Mouse (Mus musculus): ENCODE measurements around the gene Trip6. TPM values are rescaled to one million over a fixed set of nuclear protein-coding genes. Genes with fewer than 3 reads are reported as not detected.
"Not testable (repeated sequence)": the region's sequence is repeated elsewhere in the genome, so short reads cannot be mapped to it uniquely, and the experiment has no call there.

Trip6 gene
- polyA plus RNA-seq, 1 experiment from 2014 or later = 22.1 TPM

DNA sequence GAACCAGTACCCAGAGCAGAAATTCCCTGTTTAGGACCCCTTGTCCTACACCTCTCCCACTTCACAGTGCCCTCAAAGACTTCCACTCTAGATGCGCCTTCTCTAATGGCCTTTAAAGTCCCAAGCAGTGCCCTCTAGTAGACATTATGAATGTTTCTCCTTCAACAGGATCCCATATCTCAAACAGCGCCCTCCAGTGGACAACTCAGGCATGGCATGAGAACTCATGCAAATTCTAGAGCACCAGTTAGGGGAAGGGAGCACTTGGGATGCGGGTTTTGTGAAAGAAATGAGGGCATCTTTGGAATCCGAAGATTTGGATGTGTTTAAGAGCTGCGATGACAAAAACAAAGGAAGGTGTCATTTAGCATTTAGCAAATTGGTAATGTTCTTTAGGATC, 29.2 kb downstream of the Trip6 start:
- Histone ChIP-seq H3K27me3 (peaks cover 23% of the 10 kb centered on the region), H3K4me3 (replicated peaks) (no peak overlapping the region), H3K4me2 (replicated peaks) (no peak overlapping the region), H3K9me3 (no peaks in the 10 kb centered on the region), H3K4me1 (replicated peaks) (peaks cover 34% of the 10 kb centered on the region), H3K9ac (replicated peaks) (no peak overlapping the region), H3K36me3 (no peaks in the 10 kb centered on the region), H3K27ac (no peak overlapping the region)
- ATAC-seq = no peak
- WGBS = 62% methylated on average over 5 of the region's 5 CpGs

DNA sequence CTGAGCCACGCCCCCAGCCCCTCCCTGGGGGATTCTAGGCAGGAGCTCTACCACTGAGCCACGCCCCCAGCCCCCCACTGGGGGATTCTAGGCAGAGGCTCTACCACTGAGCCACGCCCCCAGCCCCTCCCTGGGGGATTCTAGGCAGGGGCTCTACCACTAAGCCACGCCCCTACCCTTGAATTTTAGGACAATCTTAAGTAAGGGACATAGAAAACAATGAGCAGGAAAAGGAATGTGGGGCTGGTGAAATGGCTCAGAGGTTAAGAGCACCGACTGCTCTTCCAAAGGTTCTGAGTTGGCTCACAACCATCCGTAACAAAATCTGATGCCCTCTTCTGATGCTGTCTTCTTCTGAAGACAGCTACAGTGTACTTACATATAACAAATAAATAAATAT, 29.8 kb downstream of the Trip6 start:
- not testable (repeated sequence) for H3K36me3 ChIP-seq; H3K9me3 ChIP-seq; H3K9ac ChIP-seq (replicated peaks); H3K4me3 ChIP-seq (replicated peaks); H3K27ac ChIP-seq; H3K4me2 ChIP-seq (replicated peaks); ATAC-seq
- Histone ChIP-seq H3K4me1 (replicated peaks) (peaks cover 29% of the 10 kb centered on the region), H3K27me3 (peaks cover 17% of the 10 kb centered on the region)
- 80% methylated on average over 5 of the region's 6 CpGs for WGBS

DNA sequence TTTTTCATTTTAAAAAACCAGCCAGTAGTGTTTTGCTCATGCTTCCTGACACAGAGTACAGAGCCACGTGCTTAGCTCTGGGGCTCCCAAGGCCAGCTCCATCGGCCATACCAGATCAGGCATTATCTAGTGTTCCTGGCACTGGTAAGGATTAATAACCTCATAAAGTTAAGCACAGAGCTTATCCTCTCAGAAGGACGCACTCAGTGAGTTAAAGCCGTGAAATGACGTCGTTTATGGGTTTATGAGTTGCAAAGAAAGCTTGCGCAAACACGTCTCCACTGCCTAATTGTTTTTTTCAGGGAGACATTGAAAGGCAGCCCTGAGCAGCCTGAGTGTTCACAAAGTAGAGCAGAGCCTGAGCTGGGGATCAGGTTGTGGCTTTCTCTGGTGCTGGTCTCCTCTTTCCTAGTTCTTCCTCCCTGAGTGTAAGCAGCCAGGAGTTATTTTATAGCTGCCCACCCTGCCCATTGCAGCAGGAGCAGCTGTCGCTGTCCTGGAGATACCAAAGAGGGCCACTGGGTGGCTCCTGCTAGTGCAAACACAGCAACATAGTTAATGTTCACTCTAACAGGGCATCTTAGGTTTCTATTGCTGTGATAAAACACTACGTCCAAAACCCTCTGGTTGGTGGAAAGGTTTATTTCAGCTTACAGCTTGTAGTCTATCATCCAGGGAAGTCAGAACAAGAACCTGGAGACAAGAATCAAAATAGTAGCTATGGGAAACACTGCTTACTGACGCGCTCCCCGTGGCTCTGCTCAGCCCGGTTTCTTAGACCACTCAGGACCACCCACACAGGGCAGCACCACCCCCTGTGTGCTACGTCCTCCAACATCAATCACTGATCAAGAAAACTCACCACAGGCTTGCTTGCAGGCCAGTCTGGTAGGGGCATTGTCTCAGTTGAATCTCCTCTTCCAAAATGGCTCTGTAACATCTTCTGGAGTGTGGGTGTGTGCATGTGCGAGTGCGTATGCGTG, 36.6 kb downstream of the Trip6 start:
- ATAC-seq = peak; percentile 66; the same call in 1 of the 2 replicates
- H3K9ac ChIP-seq (replicated peaks) = no peak overlapping the region

DNA sequence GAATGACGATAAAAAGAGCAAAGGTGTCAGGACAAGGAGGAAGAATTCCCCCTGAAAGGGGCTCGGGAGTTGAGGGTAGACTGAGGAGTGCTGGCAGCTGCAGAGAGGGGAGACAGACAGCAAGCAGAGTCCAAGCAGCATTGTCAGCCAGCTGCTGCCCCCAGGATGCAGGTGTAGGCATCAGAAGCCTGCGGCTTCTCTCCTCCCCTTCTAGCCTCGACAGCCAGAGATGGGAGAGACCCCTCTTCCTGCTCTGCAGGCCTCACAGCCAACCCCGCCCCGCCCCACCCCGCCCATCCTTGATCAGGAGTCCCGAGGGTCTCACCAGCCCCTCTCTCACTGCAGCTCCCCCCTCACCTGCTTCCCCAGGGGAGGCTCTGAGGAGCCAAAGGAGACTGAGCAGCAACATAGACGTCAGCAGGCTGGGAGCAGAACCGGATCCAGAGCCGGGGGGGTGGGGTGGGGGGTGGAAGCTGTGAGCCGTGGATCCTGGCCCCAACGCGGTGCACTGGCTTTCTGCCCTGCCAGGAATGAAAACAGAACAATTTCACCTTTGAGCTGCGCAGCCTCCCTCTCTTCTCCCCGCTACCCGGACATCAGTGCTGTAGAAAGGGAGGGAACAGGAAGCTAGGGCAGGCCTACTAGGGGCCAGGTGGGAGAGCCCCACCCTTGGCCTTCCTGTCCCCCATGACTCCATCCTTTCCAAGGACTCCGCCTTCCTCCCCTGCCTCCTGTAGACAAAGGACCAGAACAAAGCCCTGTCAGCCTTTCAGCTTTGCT, 45.9 kb downstream of the Trip6 start:
- Histone ChIP-seq H3K4me1 (replicated peaks) (no peaks in the 10 kb centered on the region), H3K9me3 (0 out of 2 replicates have a peak, but pooled peaks cover 2% of the 10 kb centered on the region), H3K4me2 (replicated peaks) (peak overlapping the region; percentile 27), H3K9ac (replicated peaks) (no peak overlapping the region), H3K27ac (no peak overlapping the region), H3K4me3 (replicated peaks) (no peak overlapping the region), H3K36me3 (no peaks in the 10 kb centered on the region), H3K27me3 (no peaks in the 10 kb centered on the region)
- WGBS = 29% methylated on average over 15 of the region's 18 CpGs
- no peak for ATAC-seq

More for the DNA sequence above, 36.6 kb downstream of the Trip6 start:
- Histone ChIP-seq H3K4me2 (replicated peaks) (no peak overlapping the region), H3K4me1 (replicated peaks) (0 out of 2 replicates have a peak, but pooled peaks cover 5% of the 10 kb centered on the region), H3K27me3 (no peaks in the 10 kb centered on the region), H3K9me3 (0 out of 2 replicates have a peak, but pooled peaks cover 3% of the 10 kb centered on the region), H3K27ac (no peak overlapping the region), H3K4me3 (replicated peaks) (no peak overlapping the region), H3K36me3 (no peaks in the 10 kb centered on the region)
- WGBS = 50% methylated on average over 18 of the region's 18 CpGs

DNA sequence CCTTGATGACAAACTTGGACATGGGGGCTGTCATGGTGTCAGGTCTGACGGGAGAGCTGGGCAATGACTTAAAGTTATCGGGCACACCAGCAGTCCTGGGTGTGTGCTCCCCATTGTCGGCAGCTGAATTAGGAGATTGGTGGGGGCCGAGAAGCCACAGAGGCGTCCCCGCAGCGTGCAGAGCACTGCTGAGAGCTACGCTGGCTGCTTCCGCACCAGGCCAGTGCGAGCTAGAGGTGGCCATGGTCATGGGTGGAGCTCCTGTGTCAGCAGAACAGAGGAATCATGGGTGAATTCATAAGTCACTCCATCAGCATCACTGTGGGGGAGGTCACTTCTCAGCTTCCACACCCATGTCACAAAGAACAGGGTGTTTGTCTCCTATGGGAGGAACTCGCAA, 49.4 kb downstream of the Trip6 start:
- Histone ChIP-seq H3K27me3 (no peaks in the 10 kb centered on the region), H3K36me3 (no peaks in the 10 kb centered on the region), H3K9ac (replicated peaks) (no peak overlapping the region), H3K4me1 (replicated peaks) (no peaks in the 10 kb centered on the region), H3K4me2 (replicated peaks) (no peak overlapping the region), H3K27ac (no peak overlapping the region), H3K9me3 (no peaks in the 10 kb centered on the region), H3K4me3 (replicated peaks) (no peak overlapping the region)
- WGBS = 92% methylated on average over 11 of the region's 11 CpGs
- no peak for ATAC-seq

DNA sequence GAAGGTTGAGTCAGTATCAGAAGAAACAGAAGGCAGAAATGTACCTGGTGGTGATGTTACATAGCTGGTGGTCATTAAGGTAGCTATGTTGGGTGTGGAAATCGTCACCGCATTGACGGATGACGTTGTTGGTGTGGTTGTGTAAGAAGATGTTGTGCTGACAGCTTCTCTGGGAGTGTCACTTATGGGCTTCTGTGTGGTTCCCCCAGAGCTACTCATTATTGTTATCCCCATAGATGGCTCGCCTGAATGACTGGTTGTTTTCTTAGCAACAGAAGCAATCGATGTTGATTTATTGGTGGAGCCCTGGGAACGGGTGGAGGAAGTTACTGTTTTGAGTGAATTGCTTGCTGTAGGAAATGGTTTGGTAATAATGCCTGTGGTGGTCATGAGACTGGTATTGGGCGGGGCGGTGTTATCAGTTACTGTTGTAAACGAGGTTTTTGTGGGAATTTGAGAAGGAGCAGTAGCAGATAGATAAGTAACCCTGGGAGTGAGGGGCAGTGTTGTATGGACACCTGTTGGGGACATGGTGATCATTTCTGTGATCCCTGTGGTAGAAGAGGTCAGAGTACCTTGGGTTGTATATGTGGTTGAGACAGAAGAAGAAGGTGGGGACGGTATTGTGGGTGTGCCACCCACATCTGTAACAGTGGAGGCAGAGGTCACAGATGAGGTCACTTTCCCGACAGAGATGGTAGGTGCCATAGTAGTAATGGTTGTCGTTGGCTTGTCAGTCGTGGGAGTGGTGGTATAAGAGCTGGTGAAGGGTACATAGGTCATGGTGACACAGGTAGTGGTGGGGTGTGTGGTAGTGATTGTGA, 50.1 kb downstream of the Trip6 start:
- H3K27ac ChIP-seq = no peak overlapping the region
- no peaks in the 10 kb centered on the region for H3K9me3 ChIP-seq
- no peak overlapping the region for H3K4me2 ChIP-seq (replicated peaks)
- WGBS = 89% methylated on average over 14 of the region's 14 CpGs
- H3K4me3 ChIP-seq (replicated peaks) = no peak overlapping the region
- no peaks in the 10 kb centered on the region for H3K4me1 ChIP-seq (replicated peaks)
- no peak overlapping the region for H3K9ac ChIP-seq (replicated peaks)
- no peaks in the 10 kb centered on the region for H3K27me3 ChIP-seq
- no peak for ATAC-seq
- H3K36me3 ChIP-seq = no peaks in the 10 kb centered on the region

Small RNA genes within 50 kb of the gene (microRNA-seq; reads per million reads assigned to microRNA genes)
- gene Mir7036 = not detected
- gene Mir8116 = not detected

Other genes starting within 250 kb of the Trip6 start
- gene Serpine1, start 242.1 kb downstream of the Trip6 start, polyA plus RNA-seq (2015; fragmentation: Nextera tagmentation; extraction: Ambion mirVana) = 0.17 TPM in 1 of 2 replicates, not detected in the other
- gene Trim56, start 198.2 kb downstream of the Trip6 start, polyA plus RNA-seq (2015; fragmentation: Nextera tagmentation; extraction: Ambion mirVana) = 2.6 and 4.2 TPM in 2 replicates
- gene Muc3, start 165.1 kb downstream of the Trip6 start, polyA plus RNA-seq (2015; fragmentation: Nextera tagmentation; extraction: Ambion mirVana) = not detected in 2 replicates
- not detected in 2 replicates for gene Muc3a, start 102.0 kb downstream of the Trip6 start, polyA plus RNA-seq (2015; fragmentation: Nextera tagmentation; extraction: Ambion mirVana)
- gene Ache, start 26.9 kb downstream of the Trip6 start, polyA plus RNA-seq (2015; fragmentation: Nextera tagmentation; extraction: Ambion mirVana) = 11.2 and 11.3 TPM in 2 replicates
- gene Ufsp1, start 19.8 kb downstream of the Trip6 start, polyA plus RNA-seq (2015; fragmentation: Nextera tagmentation; extraction: Ambion mirVana) = 9.7 and 10.0 TPM in 2 replicates
- gene Srrt, start 6.7 kb downstream of the Trip6 start, polyA plus RNA-seq (2015; fragmentation: Nextera tagmentation; extraction: Ambion mirVana) = 116 and 123 TPM in 2 replicates
- gene Slc12a9, start 19.2 kb upstream of the Trip6 start, polyA plus RNA-seq (2015; fragmentation: Nextera tagmentation; extraction: Ambion mirVana) = 21.8 and 23.4 TPM in 2 replicates
- gene Ephb4, start 35.7 kb upstream of the Trip6 start, polyA plus RNA-seq (2015; fragmentation: Nextera tagmentation; extraction: Ambion mirVana) = 7.5 and 8.6 TPM in 2 replicates
- gene Zan, start 162.7 kb upstream of the Trip6 start, polyA plus RNA-seq (2015; fragmentation: Nextera tagmentation; extraction: Ambion mirVana) = 0.08 and 0.12 TPM in 2 replicates
- 74.0 and 82.0 TPM in 2 replicates for gene Pop7, start 188.1 kb upstream of the Trip6 start, polyA plus RNA-seq (2015; fragmentation: Nextera tagmentation; extraction: Ambion mirVana)
- 19.6 and 20.5 TPM in 2 replicates for gene Gigyf1, start 204.1 kb upstream of the Trip6 start, polyA plus RNA-seq (2015; fragmentation: Nextera tagmentation; extraction: Ambion mirVana)
- gene Epo, start 218.8 kb upstream of the Trip6 start, polyA plus RNA-seq (2015; fragmentation: Nextera tagmentation; extraction: Ambion mirVana) = not detected in 2 replicates
- gene Gnb2, start 219.1 kb upstream of the Trip6 start, polyA plus RNA-seq (2015; fragmentation: Nextera tagmentation; extraction: Ambion mirVana) = 520 and 545 TPM in 2 replicates
- 231 and 235 TPM in 2 replicates for gene Actl6b, start 239.1 kb upstream of the Trip6 start, polyA plus RNA-seq (2015; fragmentation: Nextera tagmentation; extraction: Ambion mirVana)

Measured in midbrain, embryonic 13.5 days (tissue).